Mouse (Mus musculus) ES-E14 (cell line): Measurements from ENCODE around the gene Ezr.
"Not testable (repeated sequence)": the region's sequence is repeated elsewhere in the genome, so short reads cannot be mapped to it uniquely, and the experiment has no call there.

Experiments
- CHD2 ChIP-seq: IDR thresholded peaks from 2 replicates; pipeline ENCODE4 v1.6.1; 2014; ENCODE audit warnings: mild to moderate bottlenecking, low read depth, low read length, inconsistent platforms
- MAFK ChIP-seq: IDR thresholded peaks from 2 replicates; pipeline ENCODE4 v1.6.1; 2014; ENCODE audit warnings: mild to moderate bottlenecking, low read depth, low read length, inconsistent platforms; ENCODE audit not compliant: insufficient read depth

- TF ChIP-seq CHD2, MAFK: not testable (repeated sequence)
Observed at GRCm38 (mm10) chr17:6708194-6708593, 74.4 kb downstream of the Ezr start.
